Mouse (Mus musculus) brain, embryonic 14.5 days (tissue): ENCODE data around the gene Dpm1.

Experiments
- CTCF ChIP-seq: fragments of 200-500 bp; IDR thresholded peaks from 2 replicates; pipeline ENCODE4 v1.5.1; 2012; ENCODE audit warnings: inconsistent platforms, mild to moderate bottlenecking, moderate library complexity, borderline replicate concordance; ENCODE audit not compliant: insufficient read depth, insufficient read length; ENCODE audit errors: extremely low read depth
- POLR2A ChIP-seq: fragments of 200-500 bp; IDR thresholded peaks from 2 replicates; pipeline ENCODE4 v1.6.1; 2012; ENCODE audit warnings: mild to moderate bottlenecking, inconsistent platforms, borderline replicate concordance; ENCODE audit not compliant: poor library complexity, insufficient read depth, insufficient read length, severe bottlenecking; ENCODE audit errors: extremely low read depth

GRCm38 (mm10) chr2:168274374-168274935, 44.1 kb upstream of the Dpm1 start:
- no peak for TF ChIP-seq POLR2A
- TF ChIP-seq CTCF = peak; percentile 92
